Mouse (Mus musculus): ENCODE measurements around the gene Gm2174. TPM values are rescaled to one million over a fixed set of nuclear protein-coding genes. Genes with fewer than 3 reads are reported as not detected.

Gene Gm2174
- polyA plus RNA-seq, 1 experiment from 2014 or later = 1.3 TPM

Other genes with a start within 250 kb of the Gm2174 start
- not detected in 2 replicates for gene Gm773, start 235.1 kb upstream of the Gm2174 start, polyA plus RNA-seq (2016; fragmentation: Nextera tagmentation; extraction: Ambion mirVana)
- gene Zfp449, start 101.6 kb upstream of the Gm2174 start, polyA plus RNA-seq (2016; fragmentation: Nextera tagmentation; extraction: Ambion mirVana) = 6.0 and 8.1 TPM in 2 replicates
- gene Smim10l2a, start 73.4 kb upstream of the Gm2174 start, polyA plus RNA-seq (2016; fragmentation: Nextera tagmentation; extraction: Ambion mirVana) = 14.1 and 15.0 TPM in 2 replicates
- gene Ints6l, start 6.9 kb downstream of the Gm2174 start, polyA plus RNA-seq (2016; fragmentation: Nextera tagmentation; extraction: Ambion mirVana) = 27.1 and 30.0 TPM in 2 replicates
- not detected in 2 replicates for gene Gm10477, start 76.8 kb downstream of the Gm2174 start, polyA plus RNA-seq (2016; fragmentation: Nextera tagmentation; extraction: Ambion mirVana)
- gene Gm648, start 101.6 kb downstream of the Gm2174 start, polyA plus RNA-seq (2016; fragmentation: Nextera tagmentation; extraction: Ambion mirVana) = not detected in 2 replicates
- 30.2 and 31.6 TPM in 2 replicates for gene Mmgt1, start 150.1 kb downstream of the Gm2174 start, polyA plus RNA-seq (2016; fragmentation: Nextera tagmentation; extraction: Ambion mirVana)
- 13.7 and 14.2 TPM in 2 replicates for gene Slc9a6, start 161.8 kb downstream of the Gm2174 start, polyA plus RNA-seq (2016; fragmentation: Nextera tagmentation; extraction: Ambion mirVana)